Mouse (Mus musculus) stomach, postnatal 0 days (tissue): ENCODE measurements at regions not wholly inside any gene's neighbourhood (a gene's known extent, or its start where the extent isn't known, plus 50 kb on each side); places are given as distances from the start of the nearest gene placed in this dataset.

Experiments
- ATAC-seq: fragments of 200-750 bp; cut with Nextera tagmentation; 2 replicates; pipeline ENCODE4 v1.8.0; 2017; ENCODE audit not compliant: low FRiP score, low TSS enrichment
- DNase-seq: peaks from one replicate; pipeline ENCODE4 v3.0.0-alpha.2; 2016; ENCODE audit warnings: low spot score
- H3K27ac ChIP-seq: fragments of 300-500 bp; sonication (generic); replicated peaks from 2 replicates; pipeline ENCODE4 v1.5.1; 2014; ENCODE audit warnings: mild to moderate bottlenecking, control low read depth
- H3K27me3 ChIP-seq: fragments of 300-500 bp; sonication (generic); 2 replicates; pipeline ENCODE4 v1.6.1; 2014; ENCODE audit warnings: low read length; ENCODE audit not compliant: control insufficient read depth, insufficient read depth
- H3K36me3 ChIP-seq: fragments of 300-500 bp; sonication (generic); 2 replicates; pipeline ENCODE4 v1.6.1; 2014; ENCODE audit warnings: low read length, mixed read lengths; ENCODE audit not compliant: control insufficient read depth, insufficient read depth
- H3K4me1 ChIP-seq: fragments of 300-500 bp; sonication (generic); replicated peaks from 2 replicates; pipeline ENCODE4 v1.6.1; 2014; ENCODE audit warnings: antibody characterized with exemption; ENCODE audit not compliant: control insufficient read depth, insufficient read depth
- H3K4me2 ChIP-seq: fragments of 300-500 bp; sonication (generic); replicated peaks from 2 replicates; pipeline ENCODE4 v1.6.1; 2014; ENCODE audit warnings: low read depth, mild to moderate bottlenecking, control low read depth, moderate library complexity
- H3K4me3 ChIP-seq: fragments of 300-500 bp; sonication (generic); 2 replicates; pipeline ENCODE4 v1.5.1; 2014; ENCODE audit warnings: low read depth, low read length, control low read depth
- H3K9ac ChIP-seq: fragments of 300-500 bp; sonication (generic); 2 replicates; pipeline ENCODE4 v1.6.1; 2014; ENCODE audit warnings: mild to moderate bottlenecking, low read length, control low read depth, mixed read lengths
- H3K9me3 ChIP-seq: fragments of 300-500 bp; sonication (generic); 2 replicates; pipeline ENCODE4 v1.6.1; 2016; ENCODE audit warnings: low read length; ENCODE audit not compliant: control insufficient read depth
- CTCF ChIP-seq: IDR thresholded peaks from 2 replicates; pipeline ENCODE4 v1.5.1; 2016; ENCODE audit warnings: antibody characterized with exemption, low read depth, mild to moderate bottlenecking, moderate library complexity
- EP300 ChIP-seq: optimal IDR thresholded peaks from 2 replicates; pipeline ENCODE3; 2016; ENCODE audit warnings: antibody characterized with exemption
- WGBS: fragments of 180-500 bp; shearing (Covaris S2); extraction: QIAGEN DNeasy Blood & Tissue Kit; methylation state at CpG from one replicate; pipeline ENCODE4 v1.1.7; 2014; 5-methylcytosine and 5-hydroxymethylcytosine counted together

- ATAC-seq (no peak), DNase-seq (no peak)
- 91% methylated on average over 3 of the region's 3 CpGs for WGBS
- H3K4me1 ChIP-seq = no peaks in the 10 kb centered on the region
- H3K9ac ChIP-seq = no peak overlapping the region
- no peaks in the 10 kb centered on the region for H3K27me3 ChIP-seq
- no peaks in the 10 kb centered on the region for H3K9me3 ChIP-seq
- H3K4me2 ChIP-seq = no peak overlapping the region
- no peak for TF ChIP-seq EP300
- no peak for TF ChIP-seq CTCF
- H3K27ac ChIP-seq = no peak overlapping the region
- no peaks in the 10 kb centered on the region for H3K36me3 ChIP-seq
- H3K4me3 ChIP-seq = no peak overlapping the region
These were observed 304.9 kb upstream of the Gm21798 start for GRCm38 (mm10) chr15:64512615-64513014.

DNA sequence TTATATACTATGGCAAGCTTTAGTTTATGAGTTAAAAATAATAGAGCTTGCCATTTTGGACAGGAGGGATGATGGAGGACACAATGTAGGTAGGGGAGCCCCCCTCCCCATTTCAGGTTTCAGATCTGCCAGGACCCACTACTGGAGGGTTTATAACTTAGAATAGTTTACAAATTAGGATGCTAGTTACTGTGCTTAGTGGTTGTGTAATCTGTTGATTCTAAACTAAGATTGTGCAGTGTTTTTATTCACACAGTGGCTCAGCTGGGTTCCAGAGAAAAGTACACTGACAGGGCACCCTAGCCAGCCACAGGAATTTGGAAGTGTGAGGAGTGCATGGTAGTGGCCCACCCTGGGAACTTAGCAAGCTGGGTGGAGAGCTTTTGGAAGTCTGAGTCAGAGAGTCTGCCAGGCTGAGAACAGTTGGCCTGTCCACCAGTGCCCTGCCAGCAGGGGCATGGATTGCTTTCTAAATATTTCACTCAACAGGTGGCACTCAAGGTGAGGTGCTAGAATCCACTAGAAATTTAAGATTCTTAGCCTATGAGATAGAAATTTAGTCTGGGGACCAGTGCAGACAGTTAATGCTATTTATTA, 303.9 kb upstream of the Gm21798 start:
- Histone ChIP-seq H3K4me2 (no peak overlapping the region), H3K27ac (no peak overlapping the region), H3K9me3 (no peaks in the 10 kb centered on the region), H3K4me1 (no peaks in the 10 kb centered on the region), H3K9ac (no peak overlapping the region), H3K4me3 (no peak overlapping the region), H3K27me3 (no peaks in the 10 kb centered on the region), H3K36me3 (no peaks in the 10 kb centered on the region)
- DNase-seq (no peak), ATAC-seq (no peak)
- TF ChIP-seq CTCF = no peak
- no peak for TF ChIP-seq EP300

- Histone ChIP-seq H3K4me3 (no peak overlapping the region), H3K36me3 (no peaks in the 10 kb centered on the region), H3K27me3 (no peaks in the 10 kb centered on the region), H3K9me3 (no peaks in the 10 kb centered on the region), H3K9ac (no peak overlapping the region), H3K4me2 (no peak overlapping the region), H3K27ac (no peak overlapping the region), H3K4me1 (no peaks in the 10 kb centered on the region)
- ATAC-seq = no peak
- peak; percentile 40 for TF ChIP-seq CTCF
- no peak for TF ChIP-seq EP300
- no peak for DNase-seq
These were observed 302.3 kb upstream of the Gm21798 start for GRCm38 (mm10) chr15:64515179-64515578.

DNA sequence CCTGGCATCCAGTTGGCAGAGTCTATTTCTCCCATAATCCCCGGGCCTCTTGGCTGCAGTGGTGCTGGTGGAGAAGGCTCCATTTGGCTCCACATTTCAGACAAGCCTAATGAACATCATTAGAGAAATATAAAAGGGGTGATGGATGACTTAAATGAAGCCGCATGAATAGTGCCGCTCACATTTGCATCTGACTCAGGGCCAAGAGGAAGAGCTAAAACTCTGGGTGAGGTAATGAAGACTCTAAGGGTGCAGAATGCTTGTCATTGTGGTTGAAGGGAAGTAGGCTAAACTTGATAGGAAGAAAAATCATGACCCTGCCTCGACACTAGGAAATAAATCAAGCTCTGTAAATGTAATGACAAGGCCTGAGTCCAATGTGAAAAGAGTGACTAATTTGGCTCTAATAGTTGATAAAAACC, 298.3 kb upstream of the Gm21798 start:
- Histone ChIP-seq H3K4me3 (no peak overlapping the region), H3K36me3 (no peaks in the 10 kb centered on the region), H3K27me3 (no peaks in the 10 kb centered on the region), H3K9me3 (no peaks in the 10 kb centered on the region), H3K9ac (no peak overlapping the region), H3K4me2 (no peak overlapping the region), H3K27ac (no peak overlapping the region), H3K4me1 (no peaks in the 10 kb centered on the region)
- no peak for ATAC-seq
- 40% methylated on average over 4 of the region's 4 CpGs for WGBS
- TF ChIP-seq CTCF = no peak
- TF ChIP-seq EP300 = no peak
- DNase-seq = no peak

GRCm38 (mm10) chr15:64520568-64520967, 296.9 kb upstream of the Gm21798 start:
- no peak overlapping the region for H3K27ac ChIP-seq
- H3K36me3 ChIP-seq = no peaks in the 10 kb centered on the region
- no peaks in the 10 kb centered on the region for H3K4me1 ChIP-seq
- H3K9ac ChIP-seq = no peak overlapping the region
- no peak for DNase-seq
- H3K9me3 ChIP-seq = no peaks in the 10 kb centered on the region
- no peak for ATAC-seq
- no peak for TF ChIP-seq CTCF
- TF ChIP-seq EP300 = no peak
- 71% methylated on average over 5 of the region's 5 CpGs for WGBS
- H3K4me2 ChIP-seq = no peak overlapping the region
- no peak overlapping the region for H3K4me3 ChIP-seq
- no peaks in the 10 kb centered on the region for H3K27me3 ChIP-seq

GRCm38 (mm10) chr15:64532260-64533120, 285.0 kb upstream of the Gm21798 start:
- TF ChIP-seq EP300 (no peak), CTCF (no peak)
- ATAC-seq (no peak), DNase-seq (no peak)
- 55% methylated on average over 6 of the region's 6 CpGs for WGBS
- H3K27ac ChIP-seq = no peak overlapping the region
- H3K27me3 ChIP-seq = no peaks in the 10 kb centered on the region
- no peaks in the 10 kb centered on the region for H3K36me3 ChIP-seq
- no peak overlapping the region for H3K4me2 ChIP-seq
- no peaks in the 10 kb centered on the region for H3K9me3 ChIP-seq
- H3K4me3 ChIP-seq = no peak overlapping the region
- no peak overlapping the region for H3K9ac ChIP-seq
- H3K4me1 ChIP-seq = no peaks in the 10 kb centered on the region
